Mouse (Mus musculus) testis, adult 2 months (tissue): ENCODE data around the gene Nup153.

Experiments used
- CTCF ChIP-seq: fragments of 200-500 bp; IDR thresholded peaks from 2 replicates; pipeline ENCODE4 v1.5.1; 2012; ENCODE audit warnings: low read depth, mild to moderate bottlenecking, inconsistent platforms, low read length, moderate library complexity; ENCODE audit not compliant: control insufficient read depth, insufficient read depth, insufficient replicate concordance
- POLR2A ChIP-seq: fragments of 200-500 bp; IDR thresholded peaks from 2 replicates; pipeline ENCODE4 v1.6.1; 2012; ENCODE audit warnings: low read depth, mild to moderate bottlenecking, inconsistent platforms, low read length, moderate library complexity; ENCODE audit not compliant: control insufficient read depth

DNA sequence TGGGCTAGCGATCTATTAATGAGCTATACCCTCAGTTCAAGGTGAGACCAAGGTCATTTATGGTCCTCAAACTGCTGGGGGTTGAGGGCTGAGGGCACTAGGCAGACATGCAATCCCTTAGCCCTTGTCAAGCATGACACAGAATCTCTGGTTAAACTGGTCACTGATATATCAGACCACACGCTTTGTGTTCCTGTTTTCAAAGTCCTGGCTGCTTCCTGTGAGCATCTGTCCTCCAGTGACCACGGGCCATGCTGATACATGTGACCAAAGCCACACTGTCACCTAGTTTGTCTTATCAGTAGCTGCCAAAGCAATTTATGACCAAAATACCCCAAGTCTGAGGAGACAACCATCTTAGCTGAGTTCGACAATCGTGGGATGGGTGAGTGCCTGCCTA is 47.3 kb upstream of the Nup153 start:
- TF ChIP-seq CTCF (no peak), POLR2A (no peak)
